Mouse (Mus musculus) CH12.LX (cell line): ENCODE data around the gene Ezr.

Experiments used
- CTCF ChIP-seq, 2 experiments: IDR thresholded peaks in 1 of 2; conservative IDR thresholded peaks in 1 of 2; 2 replicates each; pipeline ENCODE4 v1.5.1; 2011 to 2012; ENCODE audit warnings: low read depth in 2 of 2, low read length in 2 of 2, improper control_type of control experiment in 1 of 2, inconsistent platforms in 1 of 2, mild to moderate bottlenecking in 1 of 2, moderate library complexity in 1 of 2
- JUND ChIP-seq: conservative IDR thresholded peaks from 2 replicates; pipeline ENCODE4 v1.6.1; 2011; ENCODE audit warnings: low read depth, low read length, improper control_type of control experiment
- MAFK ChIP-seq: IDR thresholded peaks from 2 replicates; pipeline ENCODE4 v1.6.1; 2011; ENCODE audit warnings: low read length, improper control_type of control experiment; ENCODE audit not compliant: insufficient replicate concordance
- POLR2A ChIP-seq: IDR thresholded peaks from 2 replicates; pipeline ENCODE4 v1.6.1; 2011; ENCODE audit warnings: low read depth, mild to moderate bottlenecking, improper control_type of control experiment, low read length

DNA sequence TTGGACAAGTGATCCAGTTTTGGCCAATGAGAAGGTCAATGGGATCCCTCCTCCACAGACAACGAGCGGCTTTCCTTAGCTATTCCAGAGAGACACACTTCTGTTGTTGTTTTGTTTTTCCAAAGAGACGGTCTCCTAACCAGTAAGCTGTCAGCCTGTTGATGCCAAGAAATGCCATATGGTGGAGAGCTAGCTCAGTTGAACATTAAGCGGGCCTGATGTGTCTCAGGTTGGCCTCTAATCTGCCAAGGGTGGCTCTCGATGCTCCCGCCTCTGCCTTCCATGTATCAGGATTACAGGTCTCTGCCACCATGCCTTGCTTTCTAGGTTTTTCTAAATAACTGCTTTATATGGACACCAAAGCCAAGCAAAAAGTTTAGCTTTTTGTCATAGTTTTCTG, 21.5 kb upstream of the Ezr start:
- no peak for TF ChIP-seq MAFK
- TF ChIP-seq CTCF (conservative IDR thresholded peaks at IDR 0.05 in 1 of 2, IDR thresholded peaks at IDR 0.05 in 1 of 2; ENCODE audit: low read depth in 2 of 2, low read length in 2 of 2), result no peak
- TF ChIP-seq POLR2A, result no peak
- TF ChIP-seq JUND, result no peak
